Mouse (Mus musculus) neural tube, embryonic 15.5 days (tissue): ENCODE results near the gene Atp6v1fnb. TPM values are rescaled to one million over a fixed set of nuclear protein-coding genes. Genes with fewer than 3 reads are reported as not detected.

Source experiments
- polyA plus RNA-seq: library from polyadenylated mRNA; unstranded; fragments of >200 nt; fragmentation: Nextera tagmentation; extraction: Ambion mirVana; gene quantifications from 2 replicates; pipeline ENCODE4 v1.2.1, GENCODE M21; 2015

Gene Atp6v1fnb
- polyA plus RNA-seq, 1 experiment from 2014 or later = 0.68 TPM

Other genes starting within 250 kb of the Atp6v1fnb start
- 28.4 and 29.0 TPM in 2 replicates for gene Hilpda, start 198.9 kb upstream of the Atp6v1fnb start, polyA plus RNA-seq
- 0.26 and 0.46 TPM in 2 replicates for gene Fam71f2, start 191.8 kb upstream of the Atp6v1fnb start, polyA plus RNA-seq
- 0.20 TPM in 1 of 2 replicates, not detected in the other for gene Fam71f1, start 152.3 kb upstream of the Atp6v1fnb start, polyA plus RNA-seq
- 158 and 182 TPM in 2 replicates for gene Calu, start 123.4 kb upstream of the Atp6v1fnb start, polyA plus RNA-seq
- gene Opn1sw, start 83.0 kb upstream of the Atp6v1fnb start, polyA plus RNA-seq = 0.22 and 0.61 TPM in 2 replicates
- gene Ccdc136, start 75.1 kb upstream of the Atp6v1fnb start, polyA plus RNA-seq = 49.2 and 53.6 TPM in 2 replicates
- gene Flnc, start 38.2 kb upstream of the Atp6v1fnb start, polyA plus RNA-seq = 5.2 and 5.3 TPM in 2 replicates
- 347 and 386 TPM in 2 replicates for gene Atp6v1f, start 3.7 kb upstream of the Atp6v1fnb start, polyA plus RNA-seq
- gene Kcp, start 36.5 kb downstream of the Atp6v1fnb start, polyA plus RNA-seq = 19.0 and 21.5 TPM in 2 replicates
- 2.7 and 4.9 TPM in 2 replicates for gene Irf5, start 55.2 kb downstream of the Atp6v1fnb start, polyA plus RNA-seq
- 74.9 and 84.0 TPM in 2 replicates for gene Tnpo3, start 138.4 kb downstream of the Atp6v1fnb start, polyA plus RNA-seq
- gene Tspan33, start 222.8 kb downstream of the Atp6v1fnb start, polyA plus RNA-seq = 11.0 and 12.9 TPM in 2 replicates